Mouse (Mus musculus): ENCODE measurements around the gene Baiap2.

GRCm38 (mm10) chr11:119961511-119961910, 18.9 kb downstream of the Baiap2 start:
- TF ChIP-seq POLR2A (IDR thresholded peaks at IDR 0.05; ENCODE audit: low read depth, low read length): no peak
- TF ChIP-seq CTCF (conservative IDR thresholded peaks at IDR 0.05 in 1 of 2, IDR thresholded peaks at IDR 0.05 in 1 of 2; ENCODE audit: low read depth in 2 of 2, low read length in 2 of 2): no peak
- no peak for TF ChIP-seq EP300 (IDR thresholded peaks at IDR 0.05; ENCODE audit: low read length)
- TF ChIP-seq E2F4 (IDR thresholded peaks at IDR 0.05; ENCODE audit: insufficient replicate concordance, low read depth, low read length): no peak
- no peak for TF ChIP-seq TCF12 (IDR thresholded peaks at IDR 0.05; ENCODE audit: low read depth, low read length)

Data from CH12.LX (cell line).